Mouse (Mus musculus) embryonic facial prominence, embryonic 14.5 days (tissue): ENCODE data around the gene Fmnl2. TPM values are rescaled to one million over a fixed set of nuclear protein-coding genes. Genes with fewer than 3 reads are reported as not detected.

Source experiments
- ATAC-seq: fragments of 200-750 bp; cut with Nextera tagmentation; 2 replicates; pipeline ENCODE4 v1.8.0; 2017; ENCODE audit warnings: low read depth, moderate number of reproducible peaks, moderate TSS enrichment
- DNase-seq: peaks from one replicate; pipeline ENCODE4 v3.0.0-alpha.2; 2015; ENCODE audit warnings: low spot score
- H3K27ac ChIP-seq: fragments of 300-500 bp; sonication (generic); replicated peaks from 2 replicates; pipeline ENCODE4 v1.5.1; 2014; ENCODE audit warnings: low read depth, mild to moderate bottlenecking, low read length, moderate library complexity
- H3K27me3 ChIP-seq: fragments of 300-500 bp; sonication (generic); replicated peaks from 2 replicates; pipeline ENCODE4 v1.6.1; 2014; ENCODE audit warnings: low read length; ENCODE audit not compliant: control insufficient read depth, insufficient read depth
- H3K36me3 ChIP-seq: fragments of 300-500 bp; sonication (generic); 2 replicates; pipeline ENCODE4 v1.6.1; 2014; ENCODE audit warnings: low read length, mixed read lengths; ENCODE audit not compliant: control insufficient read depth, insufficient read depth
- H3K4me1 ChIP-seq: fragments of 300-500 bp; sonication (generic); 2 replicates; pipeline ENCODE4 v1.6.1; 2014; ENCODE audit warnings: antibody characterized with exemption, low read length; ENCODE audit not compliant: control insufficient read depth, insufficient read depth
- H3K4me2 ChIP-seq: fragments of 300-500 bp; sonication (generic); 2 replicates; pipeline ENCODE4 v1.6.1; 2014; ENCODE audit warnings: low read depth, mild to moderate bottlenecking, low read length, moderate library complexity, mixed read lengths
- H3K4me3 ChIP-seq: fragments of 300-500 bp; sonication (generic); 2 replicates; pipeline ENCODE4 v1.5.1; 2014; ENCODE audit warnings: low read depth, mild to moderate bottlenecking, low read length
- H3K9ac ChIP-seq: fragments of 300-500 bp; sonication (generic); 2 replicates; pipeline ENCODE4 v1.6.1; 2014; ENCODE audit warnings: low read depth, mild to moderate bottlenecking, low read length, moderate library complexity, mixed read lengths
- H3K9me3 ChIP-seq: fragments of 300-500 bp; sonication (generic); 2 replicates; pipeline ENCODE4 v1.6.1; 2016; ENCODE audit warnings: low read length; ENCODE audit not compliant: control insufficient read depth
- WGBS: fragments of 180-500 bp; shearing (Covaris S2); extraction: QIAGEN DNeasy Blood & Tissue Kit; methylation state at CpG from one replicate; pipeline ENCODE4 v1.1.7; 2014; 5-methylcytosine and 5-hydroxymethylcytosine counted together
- polyA plus RNA-seq: library from polyadenylated mRNA; unstranded; fragments of >200 nt; fragmentation: Nextera tagmentation; extraction: Ambion mirVana; gene quantifications from 2 replicates; pipeline ENCODE4 v1.2.1, GENCODE M21; 2014

Fmnl2 gene
- polyA plus RNA-seq, 1 experiment from 2014 or later, result 10.4 TPM

DNA sequence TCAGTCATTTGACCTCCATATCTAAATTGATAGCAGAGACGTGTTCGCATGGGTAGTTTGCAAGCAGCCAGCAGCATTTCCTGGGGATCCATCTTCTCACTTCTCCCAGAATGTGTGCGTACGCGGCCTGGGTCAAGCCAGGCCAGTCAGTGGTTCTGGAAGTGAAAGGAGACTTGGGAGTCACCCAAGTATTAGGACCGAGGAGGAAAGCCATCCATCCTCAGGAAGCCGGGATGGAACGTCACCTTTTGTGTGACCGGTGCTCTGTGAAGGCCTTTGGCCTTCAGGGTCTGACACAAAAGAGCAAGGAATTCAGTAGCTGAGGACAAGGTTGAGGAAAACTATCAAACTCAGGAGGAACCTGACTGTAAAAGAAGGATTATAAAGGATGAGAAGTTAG, 136.9 kb downstream of the Fmnl2 start:
- 87% methylated on average over 9 of the region's 9 CpGs for WGBS
- no peak overlapping the region for H3K27ac ChIP-seq
- ATAC-seq, result no peak

GRCm38 (mm10) chr2:52997955-52998750, 140.5 kb downstream of the Fmnl2 start:
- Histone ChIP-seq H3K4me1 (peaks cover 11% of the 10 kb centered on the region; the same call in 1 of the 2 replicates), H3K9ac (no peak overlapping the region), H3K4me2 (no peak overlapping the region), H3K9me3 (no peaks in the 10 kb centered on the region), H3K27ac (no peak overlapping the region), H3K4me3 (no peak overlapping the region), H3K27me3 (no peaks in the 10 kb centered on the region), H3K36me3 (no peaks in the 10 kb centered on the region)
- ATAC-seq (no peak), DNase-seq (no peak)
- 70% methylated on average over 15 of the region's 15 CpGs for WGBS

More for the DNA sequence above, 136.9 kb downstream of the Fmnl2 start:
- Histone ChIP-seq H3K9ac (no peak overlapping the region), H3K4me2 (no peak overlapping the region), H3K9me3 (no peaks in the 10 kb centered on the region), H3K4me1 (peaks cover 23% of the 10 kb centered on the region), H3K27me3 (no peaks in the 10 kb centered on the region), H3K36me3 (no peaks in the 10 kb centered on the region), H3K4me3 (no peak overlapping the region)
- DNase-seq, result no peak

GRCm38 (mm10) chr2:52999524-52999969, 141.9 kb downstream of the Fmnl2 start:
- Histone ChIP-seq H3K36me3 (no peaks in the 10 kb centered on the region), H3K4me2 (no peak overlapping the region), H3K27me3 (no peaks in the 10 kb centered on the region), H3K27ac (no peak overlapping the region), H3K9ac (no peak overlapping the region), H3K9me3 (no peaks in the 10 kb centered on the region), H3K4me1 (peaks cover 11% of the 10 kb centered on the region; the same call in 1 of the 2 replicates), H3K4me3 (no peak overlapping the region)
- ATAC-seq, result peak; percentile 77; the same call in 1 of the 2 replicates
- DNase-seq, result peak; percentile 43
- 40% methylated on average over 3 of the region's 3 CpGs for WGBS

DNA sequence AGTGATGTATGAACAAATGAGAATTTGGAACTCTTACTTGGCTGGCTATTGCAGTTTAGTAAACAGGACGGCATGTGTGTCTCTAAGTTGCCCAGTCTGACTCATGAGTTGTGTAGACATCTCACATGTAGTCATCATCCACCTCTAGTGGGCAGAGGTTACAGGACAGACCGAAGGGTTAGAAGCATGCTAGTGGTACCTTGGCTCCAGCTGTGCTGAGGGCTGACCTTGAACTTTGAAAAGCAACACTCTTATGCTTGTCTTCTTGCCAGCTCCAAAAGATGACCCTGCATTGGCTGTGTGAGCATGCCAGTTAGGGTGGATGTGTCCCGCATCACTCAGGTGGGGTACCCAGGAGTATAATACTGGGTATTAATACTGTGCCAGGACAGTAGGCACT, 142.8 kb downstream of the Fmnl2 start:
- H3K9me3 ChIP-seq, result no peaks in the 10 kb centered on the region
- ATAC-seq (no peak), DNase-seq (no peak)
- H3K4me3 ChIP-seq, result no peak overlapping the region
- H3K4me1 ChIP-seq, result peaks cover 11% of the 10 kb centered on the region; the same call in 1 of the 2 replicates
- 84% methylated on average over 3 of the region's 3 CpGs for WGBS
- H3K36me3 ChIP-seq, result no peaks in the 10 kb centered on the region
- H3K9ac ChIP-seq, result no peak overlapping the region
- H3K27me3 ChIP-seq, result no peaks in the 10 kb centered on the region
- H3K27ac ChIP-seq, result no peak overlapping the region
- no peak overlapping the region for H3K4me2 ChIP-seq

GRCm38 (mm10) chr2:53006161-53006560, 148.5 kb downstream of the Fmnl2 start:
- Histone ChIP-seq H3K27ac (no peak overlapping the region), H3K36me3 (no peaks in the 10 kb centered on the region), H3K4me1 (peaks cover 16% of the 10 kb centered on the region), H3K4me3 (no peak overlapping the region), H3K27me3 (no peaks in the 10 kb centered on the region), H3K9ac (no peak overlapping the region), H3K9me3 (no peaks in the 10 kb centered on the region), H3K4me2 (no peak overlapping the region)
- 85% methylated on average over 7 of the region's 7 CpGs for WGBS
- DNase-seq, result no peak
- ATAC-seq, result no peak

DNA sequence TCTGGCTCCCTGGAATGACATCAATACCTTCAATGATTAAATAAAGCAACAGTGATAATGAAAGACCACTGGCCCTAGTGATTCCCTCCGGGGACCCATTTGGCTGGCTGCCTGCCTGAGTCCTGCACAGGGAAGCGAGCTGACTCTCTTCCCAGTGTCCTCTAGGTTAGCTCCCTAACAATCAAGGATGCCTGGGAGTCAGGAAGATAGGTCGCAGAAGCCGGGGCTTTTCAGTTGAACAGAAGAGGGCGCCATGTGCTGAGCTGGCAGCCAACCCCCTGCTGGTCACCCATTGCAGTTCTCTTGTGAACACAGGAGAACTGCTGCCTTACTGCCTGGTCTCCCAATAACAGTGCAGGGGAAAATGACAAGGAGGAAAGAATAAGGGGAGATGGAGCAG, 149.5 kb downstream of the Fmnl2 start:
- Histone ChIP-seq H3K9me3 (no peaks in the 10 kb centered on the region), H3K4me2 (no peak overlapping the region), H3K4me3 (no peak overlapping the region), H3K27ac (no peak overlapping the region), H3K9ac (no peak overlapping the region), H3K4me1 (peaks cover 18% of the 10 kb centered on the region), H3K36me3 (no peaks in the 10 kb centered on the region), H3K27me3 (no peaks in the 10 kb centered on the region)
- ATAC-seq (peak; percentile 51), DNase-seq (peak; percentile 59)
- 18% methylated on average over 5 of the region's 5 CpGs for WGBS

DNA sequence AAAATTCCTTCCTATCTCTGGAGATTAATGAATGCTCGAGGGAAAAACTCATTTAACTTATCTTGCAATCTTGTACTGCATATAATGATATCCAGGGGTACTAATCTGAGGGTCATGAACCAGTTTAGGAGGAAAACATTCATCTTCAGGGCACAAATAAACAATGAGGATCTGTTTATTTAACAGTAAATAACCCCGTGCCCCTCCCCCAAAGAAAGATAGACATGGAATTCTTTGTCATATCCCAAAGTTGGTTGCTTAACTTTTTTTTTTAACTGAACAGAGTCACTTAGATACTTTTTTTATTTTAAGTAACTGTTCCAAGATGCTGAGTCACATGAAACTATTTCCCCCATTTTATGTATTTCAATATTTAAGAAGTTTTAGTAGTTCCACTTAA, 155.4 kb downstream of the Fmnl2 start:
- Histone ChIP-seq H3K4me3 (no peak overlapping the region), H3K4me1 (peaks cover 17% of the 10 kb centered on the region), H3K9me3 (no peaks in the 10 kb centered on the region), H3K27me3 (no peaks in the 10 kb centered on the region), H3K27ac (no peak overlapping the region), H3K4me2 (no peak overlapping the region), H3K36me3 (peaks cover 6% of the 10 kb centered on the region; the same call in 1 of the 2 replicates), H3K9ac (no peak overlapping the region)
- ATAC-seq, result no peak
- 59% methylated on average over 2 of the region's 2 CpGs for WGBS
- DNase-seq, result no peak

DNA sequence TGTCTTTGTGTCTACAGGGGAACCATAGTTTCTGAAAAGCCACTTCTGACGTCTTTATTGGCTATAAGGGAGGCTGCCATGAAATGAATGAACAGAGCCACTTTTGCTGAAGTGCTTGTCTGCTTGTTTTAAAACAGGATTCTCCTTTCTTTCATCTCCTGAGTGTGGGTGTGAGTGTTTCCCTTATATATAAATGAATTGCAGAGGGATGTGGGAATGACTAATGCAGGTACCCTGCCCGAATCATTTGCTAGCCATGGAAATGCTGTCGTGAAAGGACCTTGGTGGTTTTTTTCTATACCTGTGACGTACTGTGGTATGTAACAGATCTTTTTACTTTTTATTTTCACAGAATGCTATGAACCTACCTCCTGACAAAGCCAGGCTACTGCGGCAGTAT, 156.8 kb downstream of the Fmnl2 start:
- Histone ChIP-seq H3K27ac (no peak overlapping the region), H3K4me2 (no peak overlapping the region), H3K4me1 (peaks cover 10% of the 10 kb centered on the region; the same call in 1 of the 2 replicates), H3K9me3 (no peaks in the 10 kb centered on the region), H3K36me3 (peaks cover 6% of the 10 kb centered on the region; the same call in 1 of the 2 replicates), H3K27me3 (no peaks in the 10 kb centered on the region), H3K4me3 (no peak overlapping the region), H3K9ac (no peak overlapping the region)
- no peak for ATAC-seq
- 85% methylated on average over 5 of the region's 5 CpGs for WGBS
- DNase-seq, result no peak

GRCm38 (mm10) chr2:53022982-53023381, 165.3 kb downstream of the Fmnl2 start:
- Histone ChIP-seq H3K36me3 (0 out of 2 replicates have a peak, but pooled peaks cover 10% of the 10 kb centered on the region), H3K4me1 (no peaks in the 10 kb centered on the region), H3K9ac (no peak overlapping the region), H3K27me3 (no peaks in the 10 kb centered on the region), H3K27ac (no peak overlapping the region), H3K4me3 (no peak overlapping the region), H3K9me3 (no peaks in the 10 kb centered on the region), H3K4me2 (no peak overlapping the region)
- DNase-seq, result no peak
- no peak for ATAC-seq
- 94% methylated on average over 3 of the region's 3 CpGs for WGBS
